Mouse (Mus musculus) CH12.LX (cell line): Measurements from ENCODE around the gene Ap1s3.

Experiments
- CTCF ChIP-seq, 2 experiments: IDR thresholded peaks in 1 of 2; conservative IDR thresholded peaks in 1 of 2; 2 replicates each; pipeline ENCODE4 v1.5.1; 2011 to 2012; ENCODE audit warnings: low read depth in 2 of 2, low read length in 2 of 2, improper control_type of control experiment in 1 of 2, inconsistent platforms in 1 of 2, mild to moderate bottlenecking in 1 of 2, moderate library complexity in 1 of 2
- POLR2A ChIP-seq: IDR thresholded peaks from 2 replicates; pipeline ENCODE4 v1.6.1; 2011; ENCODE audit warnings: low read depth, mild to moderate bottlenecking, improper control_type of control experiment, low read length
- ZKSCAN1 ChIP-seq: IDR thresholded peaks from 2 replicates; pipeline ENCODE4 v1.6.1; 2012; ENCODE audit warnings: low read depth, inconsistent platforms, low read length, improper control_type of control experiment, borderline replicate concordance
- ZNF384 ChIP-seq: IDR thresholded peaks from 2 replicates; pipeline ENCODE4 v1.6.1; 2012; ENCODE audit warnings: low read depth, low read length, improper control_type of control experiment, inconsistent platforms

DNA sequence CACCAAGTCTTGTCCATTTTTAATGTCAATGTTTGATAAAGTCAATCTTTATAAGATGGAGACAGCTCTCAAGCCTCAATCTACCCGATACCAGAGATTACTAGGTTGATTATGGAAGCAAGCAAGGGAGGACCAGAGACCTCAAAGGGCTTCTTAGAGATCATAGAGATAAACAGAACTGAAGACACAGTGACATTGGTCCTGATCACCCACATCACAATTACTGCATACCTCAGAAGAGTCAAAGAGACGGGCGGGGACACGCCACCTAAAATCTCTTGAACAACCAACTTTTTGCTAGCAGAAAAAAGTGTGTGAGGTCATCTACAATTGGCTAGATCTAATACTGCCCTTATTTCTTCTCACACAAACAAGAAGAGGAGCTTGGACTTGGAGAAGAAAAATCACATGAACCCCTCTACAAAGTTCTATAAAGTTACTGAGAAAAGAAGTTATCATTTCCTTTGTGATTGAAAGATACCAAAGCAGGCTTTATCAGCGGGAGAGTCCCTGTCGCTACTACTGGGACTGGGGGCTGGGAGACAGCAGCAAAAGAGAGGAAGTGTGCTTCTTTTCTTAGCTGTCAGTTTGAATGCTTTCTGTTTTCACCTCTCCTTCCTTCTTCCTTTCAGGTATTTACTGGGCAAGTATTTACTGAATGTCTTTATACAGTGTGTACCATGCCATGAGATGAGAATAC lies 28.2 kb downstream of the Ap1s3 start:
- TF ChIP-seq POLR2A (no peak), ZNF384 (no peak; the same call in 1 of the 2 replicates), CTCF (conservative IDR thresholded peaks at IDR 0.05 in 1 of 2, IDR thresholded peaks at IDR 0.05 in 1 of 2; ENCODE audit: low read depth in 2 of 2, low read length in 2 of 2) (no peak), ZKSCAN1 (no peak)
